Mouse (Mus musculus) liver, embryonic 15.5 days (tissue): Measurements from ENCODE around the gene Clcn1. TPM values are rescaled to one million over a fixed set of nuclear protein-coding genes. Genes with fewer than 3 reads are reported as not detected.

Source experiments
- ATAC-seq: fragments of 200-750 bp; cut with Nextera tagmentation; 2 replicates; pipeline ENCODE4 v1.8.0; 2017; ENCODE audit warnings: moderate number of reproducible peaks, mild to moderate bottlenecking, moderate library complexity; ENCODE audit not compliant: insufficient read depth
- H3K27ac ChIP-seq: fragments of 300-500 bp; sonication (generic); replicated peaks from 2 replicates; pipeline ENCODE4 v1.5.1; 2015; ENCODE audit warnings: mild to moderate bottlenecking, inconsistent platforms
- H3K27me3 ChIP-seq: fragments of 300-500 bp; sonication (generic); 2 replicates; pipeline ENCODE4 v1.6.1; 2015; ENCODE audit warnings: mild to moderate bottlenecking, inconsistent platforms
- H3K36me3 ChIP-seq: fragments of 300-500 bp; sonication (generic); replicated peaks from 2 replicates; pipeline ENCODE4 v1.6.1; 2015; ENCODE audit warnings: moderate library complexity, mild to moderate bottlenecking, inconsistent platforms
- H3K4me1 ChIP-seq: fragments of 300-500 bp; sonication (generic); replicated peaks from 2 replicates; pipeline ENCODE4 v1.6.1; 2015; ENCODE audit warnings: inconsistent platforms
- H3K4me2 ChIP-seq: fragments of 300-500 bp; sonication (generic); 2 replicates; pipeline ENCODE4 v1.6.1; 2015; ENCODE audit warnings: moderate library complexity, mild to moderate bottlenecking, inconsistent platforms
- H3K4me3 ChIP-seq: fragments of 300-500 bp; sonication (generic); replicated peaks from 2 replicates; pipeline ENCODE4 v1.5.1; 2015; ENCODE audit warnings: mild to moderate bottlenecking, inconsistent platforms
- H3K9ac ChIP-seq: fragments of 300-500 bp; sonication (generic); 2 replicates; pipeline ENCODE4 v1.6.1; 2015; ENCODE audit warnings: moderate library complexity, mild to moderate bottlenecking, inconsistent platforms
- H3K9me3 ChIP-seq: fragments of 300-500 bp; sonication (generic); replicated peaks from 2 replicates; pipeline ENCODE4 v1.6.1; 2016; ENCODE audit warnings: inconsistent platforms
- WGBS: fragments of 180-500 bp; shearing (Covaris S2); methylation state at CpG from one replicate; pipeline ENCODE4 v1.1.7; 2015; ENCODE audit warnings: mixed read lengths; ENCODE audit not compliant: insufficient replicate concordance; 5-methylcytosine and 5-hydroxymethylcytosine counted together
- polyA plus RNA-seq: library from polyadenylated mRNA; unstranded; fragments of >200 nt; fragmentation: Nextera tagmentation; extraction: Ambion mirVana; gene quantifications from 2 replicates; pipeline ENCODE4 v1.2.1, GENCODE M21; 2015

Clcn1 gene
- polyA plus RNA-seq, 1 experiment from 2014 or later = 0.07 TPM

DNA sequence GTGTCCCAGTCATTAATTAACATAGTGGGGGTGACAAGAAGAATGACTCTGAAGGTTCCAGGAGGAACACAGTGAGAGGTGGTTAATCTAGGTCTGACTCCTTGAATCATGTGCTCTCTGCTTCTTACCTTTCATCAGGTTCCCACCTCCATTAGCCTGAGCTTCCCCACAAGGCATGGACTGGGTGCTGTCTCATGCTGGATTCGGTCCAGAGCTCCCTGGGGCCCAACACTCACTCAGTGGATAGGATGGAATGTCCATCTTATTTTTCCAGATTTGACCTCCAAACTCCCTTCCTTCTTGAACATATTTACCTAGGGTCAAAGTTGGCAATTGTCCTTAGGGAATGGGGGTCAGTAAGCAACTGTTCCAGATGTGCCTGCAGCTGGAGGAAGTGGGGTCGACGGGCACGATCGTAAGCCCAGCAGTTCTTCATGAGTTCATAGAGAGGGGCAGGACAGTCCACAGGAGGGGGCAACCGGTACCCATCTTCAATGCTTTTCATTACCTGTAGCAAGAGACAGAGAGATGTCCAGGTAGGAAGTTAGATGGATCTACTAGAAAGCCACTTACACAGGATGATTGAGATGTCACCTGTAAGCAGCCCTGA lies 73.9 kb downstream of the Clcn1 start:
- Histone ChIP-seq H3K4me3 (no peak overlapping the region), H3K27ac (no peak overlapping the region), H3K27me3 (no peaks in the 10 kb centered on the region), H3K9ac (no peak overlapping the region), H3K4me2 (no peak overlapping the region), H3K9me3 (no peaks in the 10 kb centered on the region), H3K4me1 (0 out of 2 replicates have a peak, but pooled peaks cover 8% of the 10 kb centered on the region), H3K36me3 (peaks cover 54% of the 10 kb centered on the region)
- ATAC-seq = no peak
- WGBS = 62% methylated on average over 6 of the region's 6 CpGs

DNA sequence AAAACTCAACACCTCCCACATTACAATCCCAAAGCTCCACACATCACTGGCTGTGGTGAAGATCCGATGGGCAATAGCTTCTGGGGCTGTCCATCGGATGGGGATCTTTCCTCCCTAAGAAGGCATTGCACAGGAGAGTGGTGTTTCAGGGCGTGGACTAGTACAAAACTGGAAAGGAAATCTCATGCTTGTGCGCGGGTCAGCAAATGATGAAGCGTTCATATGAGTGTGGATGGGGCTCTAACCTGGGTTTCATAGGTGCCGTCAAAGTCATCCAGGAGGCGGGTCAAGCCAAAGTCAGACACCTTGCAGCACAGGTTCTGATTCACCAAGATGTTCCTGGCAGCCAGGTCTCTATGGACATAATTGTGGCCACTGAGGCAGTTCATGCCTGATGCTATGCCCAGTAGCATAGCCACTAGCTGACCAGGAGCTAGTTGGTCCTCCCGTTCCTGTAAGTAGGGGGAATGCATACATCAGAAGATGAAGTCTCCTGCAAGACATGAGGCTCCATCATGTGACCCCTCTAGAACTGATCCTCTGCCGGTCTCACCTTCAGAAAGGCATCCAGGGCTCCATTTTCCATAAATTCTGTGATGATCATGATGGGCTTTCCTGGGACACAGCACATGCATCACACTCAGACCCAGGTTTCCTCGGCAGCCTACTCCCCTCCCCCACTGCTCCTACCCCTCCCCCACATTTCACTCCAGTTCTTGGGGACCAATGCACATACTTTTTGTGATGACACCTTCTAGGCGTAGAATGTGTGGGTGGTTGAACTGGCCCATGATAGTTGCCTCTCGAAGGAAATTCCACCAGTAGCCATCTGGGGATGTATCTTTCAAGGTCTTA lies 74.8 kb downstream of the Clcn1 start:
- Histone ChIP-seq H3K4me1 (0 out of 2 replicates have a peak, but pooled peaks cover 8% of the 10 kb centered on the region), H3K27ac (no peak overlapping the region), H3K4me2 (no peak overlapping the region), H3K4me3 (no peak overlapping the region), H3K9me3 (no peaks in the 10 kb centered on the region), H3K36me3 (peaks cover 45% of the 10 kb centered on the region), H3K9ac (no peak overlapping the region), H3K27me3 (no peaks in the 10 kb centered on the region)
- ATAC-seq = no peak
- 70% methylated on average over 13 of the region's 13 CpGs for WGBS

DNA sequence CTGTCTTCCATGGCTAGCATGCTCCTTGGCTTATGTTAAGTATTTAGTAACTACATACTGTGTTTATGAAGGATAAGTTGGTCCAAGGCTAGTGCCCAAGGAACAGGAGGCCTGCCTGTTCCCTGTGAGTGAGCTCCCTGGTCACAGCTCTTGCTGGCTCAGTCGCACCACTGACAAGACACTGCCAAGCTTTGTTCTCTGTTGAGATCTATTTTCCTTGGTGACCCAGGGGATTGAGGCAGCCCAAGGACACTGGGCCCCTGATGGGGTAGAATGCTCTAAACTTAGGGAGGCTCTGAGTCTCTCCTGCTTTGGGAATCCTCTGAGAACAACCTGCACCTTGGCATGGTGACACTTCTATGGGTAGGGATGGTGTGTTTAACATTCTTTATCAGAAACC lies 75.6 kb downstream of the Clcn1 start:
- Histone ChIP-seq H3K9me3 (no peaks in the 10 kb centered on the region), H3K36me3 (peaks cover 41% of the 10 kb centered on the region), H3K27me3 (no peaks in the 10 kb centered on the region), H3K27ac (no peak overlapping the region), H3K4me1 (0 out of 2 replicates have a peak, but pooled peaks cover 8% of the 10 kb centered on the region), H3K4me2 (no peak overlapping the region), H3K9ac (no peak overlapping the region), H3K4me3 (no peak overlapping the region)
- WGBS = 53% methylated on average over 1 of the region's 1 CpGs
- no peak for ATAC-seq

DNA sequence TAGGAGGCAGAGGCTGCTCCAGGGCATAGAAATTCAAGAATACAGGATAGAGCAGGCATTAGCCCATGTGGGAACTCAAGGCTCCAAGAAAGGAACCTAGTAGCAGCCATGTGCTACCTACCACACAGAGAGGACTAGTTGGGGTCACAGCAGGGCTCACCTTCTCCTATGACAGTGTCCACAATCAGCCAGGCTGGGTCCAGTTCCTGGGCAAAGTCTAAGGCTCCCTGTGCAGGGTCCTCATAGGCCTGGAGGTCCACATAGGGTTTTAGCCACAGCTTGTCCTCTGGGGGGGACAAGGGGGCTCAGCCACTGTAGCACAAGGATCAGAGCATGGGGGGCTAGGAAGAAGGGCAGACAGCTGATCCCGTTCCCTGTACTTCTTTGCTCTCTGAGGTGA lies 76.0 kb downstream of the Clcn1 start:
- Histone ChIP-seq H3K27me3 (no peaks in the 10 kb centered on the region), H3K36me3 (peaks cover 37% of the 10 kb centered on the region), H3K9me3 (no peaks in the 10 kb centered on the region), H3K4me3 (no peak overlapping the region), H3K27ac (no peak overlapping the region), H3K4me1 (0 out of 2 replicates have a peak, but pooled peaks cover 8% of the 10 kb centered on the region), H3K9ac (no peak overlapping the region), H3K4me2 (no peak overlapping the region)
- 0 out of 2 replicates have a peak, but pooled peaks have one; percentile 23 for ATAC-seq
- 58% methylated on average over 1 of the region's 1 CpGs for WGBS

DNA sequence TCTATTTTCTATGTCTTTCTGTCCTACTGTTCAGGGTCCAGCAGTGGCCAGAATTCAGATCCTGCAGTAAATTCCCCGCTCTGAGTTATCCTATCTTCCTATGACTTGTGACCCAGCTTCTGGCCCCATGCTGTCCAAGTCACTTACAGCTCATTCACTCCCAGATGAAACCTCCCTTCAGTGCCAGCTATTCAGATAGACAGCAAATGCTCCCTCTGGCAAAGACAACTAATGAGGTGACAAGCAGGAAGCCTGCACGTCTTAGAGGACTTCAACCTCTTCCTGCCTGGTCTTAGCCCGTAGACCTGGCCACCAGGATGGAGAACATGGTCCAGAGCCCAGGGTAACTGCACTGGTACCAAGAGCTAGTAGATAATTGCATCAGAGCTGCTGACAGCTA lies 76.5 kb downstream of the Clcn1 start:
- WGBS = 37% methylated on average over 3 of the region's 3 CpGs
- H3K27me3 ChIP-seq = no peaks in the 10 kb centered on the region
- no peak for ATAC-seq

DNA sequence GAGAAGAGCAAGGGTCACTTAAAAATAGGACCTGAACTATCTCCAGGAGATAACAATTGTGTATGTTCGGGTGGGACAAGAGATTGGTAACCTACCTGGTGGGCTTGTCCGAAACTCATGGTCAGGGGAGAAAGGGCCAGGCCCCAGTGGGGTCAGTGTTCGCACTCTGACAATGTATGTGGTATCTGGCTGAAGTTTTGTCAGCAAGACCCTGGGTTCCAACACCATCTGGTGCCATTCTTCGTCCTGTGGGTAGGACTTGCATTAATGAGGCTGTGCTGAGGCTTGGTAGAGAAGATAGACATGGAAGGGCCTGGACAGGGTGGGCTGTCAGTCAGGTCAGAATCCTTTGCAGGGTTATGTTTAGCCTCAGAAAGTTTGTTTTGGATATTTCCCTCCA lies 77.6 kb downstream of the Clcn1 start:
- Histone ChIP-seq H3K27me3 (no peaks in the 10 kb centered on the region), H3K4me2 (no peak overlapping the region), H3K9me3 (no peaks in the 10 kb centered on the region), H3K9ac (no peak overlapping the region), H3K36me3 (peaks cover 24% of the 10 kb centered on the region), H3K27ac (no peak overlapping the region), H3K4me1 (0 out of 2 replicates have a peak, but pooled peaks cover 8% of the 10 kb centered on the region), H3K4me3 (no peak overlapping the region)
- 69% methylated on average over 4 of the region's 4 CpGs for WGBS
- no peak for ATAC-seq

More for the DNA sequence above, 76.5 kb downstream of the Clcn1 start:
- no peak overlapping the region for H3K4me2 ChIP-seq
- H3K36me3 ChIP-seq = peaks cover 33% of the 10 kb centered on the region
- H3K9me3 ChIP-seq = no peaks in the 10 kb centered on the region
- 0 out of 2 replicates have a peak, but pooled peaks cover 8% of the 10 kb centered on the region for H3K4me1 ChIP-seq
- no peak overlapping the region for H3K9ac ChIP-seq
- no peak overlapping the region for H3K4me3 ChIP-seq
- no peak overlapping the region for H3K27ac ChIP-seq

DNA sequence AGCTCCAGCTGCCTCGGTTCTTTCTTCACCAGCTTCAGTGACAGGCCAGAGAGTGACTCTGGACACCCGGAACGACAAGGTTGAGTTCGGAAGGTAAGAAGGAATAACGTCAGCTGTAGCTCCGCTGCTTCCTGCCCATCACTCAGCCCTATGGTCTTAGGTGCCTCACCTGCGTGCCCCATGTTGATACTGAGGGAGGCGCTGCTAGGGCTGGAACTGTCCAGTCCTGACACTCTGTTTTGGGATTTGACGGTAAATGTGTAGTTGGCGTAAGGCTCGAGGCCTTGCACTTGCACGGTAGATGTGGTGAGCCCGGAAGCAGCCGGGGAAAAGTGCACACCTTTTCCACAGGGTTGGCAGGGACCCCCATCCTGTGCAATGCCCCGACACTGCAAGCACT lies 78.1 kb downstream of the Clcn1 start:
- Histone ChIP-seq H3K4me1 (0 out of 2 replicates have a peak, but pooled peaks cover 8% of the 10 kb centered on the region), H3K4me3 (no peak overlapping the region), H3K27me3 (no peaks in the 10 kb centered on the region), H3K9me3 (no peaks in the 10 kb centered on the region), H3K4me2 (no peak overlapping the region), H3K27ac (no peak overlapping the region), H3K36me3 (peaks cover 18% of the 10 kb centered on the region), H3K9ac (no peak overlapping the region)
- WGBS = 76% methylated on average over 15 of the region's 15 CpGs
- no peak for ATAC-seq

DNA sequence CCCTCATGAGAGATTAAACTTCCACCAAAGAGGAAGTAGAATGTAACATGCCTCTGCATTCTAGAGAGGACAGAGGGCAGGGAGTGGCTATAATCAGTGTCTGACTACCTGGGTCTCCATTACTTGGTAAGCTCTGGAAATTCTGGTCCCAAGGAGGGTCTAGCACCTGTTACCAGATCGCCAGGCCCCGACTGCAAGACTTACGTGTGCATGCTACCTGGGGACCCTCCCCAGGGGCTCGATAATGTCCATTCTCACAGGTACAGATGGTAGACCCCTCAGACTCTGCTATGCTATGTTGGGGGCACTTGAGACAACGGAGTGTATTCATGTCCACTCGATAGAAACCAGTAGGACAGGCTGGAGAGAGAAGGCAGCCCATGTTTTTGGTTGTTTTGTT lies 78.7 kb downstream of the Clcn1 start:
- ATAC-seq = no peak
- H3K4me3 ChIP-seq = no peak overlapping the region
- no peak overlapping the region for H3K27ac ChIP-seq
- no peaks in the 10 kb centered on the region for H3K27me3 ChIP-seq
- 62% methylated on average over 6 of the region's 6 CpGs for WGBS
- H3K36me3 ChIP-seq = peaks cover 15% of the 10 kb centered on the region; the same call in 1 of the 2 replicates
- 0 out of 2 replicates have a peak, but pooled peaks cover 8% of the 10 kb centered on the region for H3K4me1 ChIP-seq
- H3K9me3 ChIP-seq = no peaks in the 10 kb centered on the region
- no peak overlapping the region for H3K9ac ChIP-seq
- no peak overlapping the region for H3K4me2 ChIP-seq

Other genes starting within 250 kb of the Clcn1 start
- gene Sva, start 248.3 kb upstream of the Clcn1 start, polyA plus RNA-seq = not detected in 2 replicates
- gene Tas2r139, start 145.7 kb upstream of the Clcn1 start, polyA plus RNA-seq = not detected in 2 replicates
- not detected in 2 replicates for gene Tas2r144, start 71.4 kb upstream of the Clcn1 start, polyA plus RNA-seq
- gene Gstk1, start 40.8 kb upstream of the Clcn1 start, polyA plus RNA-seq = 6.9 and 8.1 TPM in 2 replicates
- gene Tmem139, start 24.7 kb upstream of the Clcn1 start, polyA plus RNA-seq = 0.07 TPM in 1 of 2 replicates, not detected in the other
- 24.6 and 25.0 TPM in 2 replicates for gene Casp2, start 21.7 kb upstream of the Clcn1 start, polyA plus RNA-seq
- gene Fam131b, start 38.0 kb downstream of the Clcn1 start, polyA plus RNA-seq = not detected in 2 replicates
- 39.7 and 41.9 TPM in 2 replicates for gene Zyx, start 62.9 kb downstream of the Clcn1 start, polyA plus RNA-seq
- 6.2 and 6.7 TPM in 2 replicates for gene Epha1, start 86.6 kb downstream of the Clcn1 start, polyA plus RNA-seq
- gene Tas2r143, start 113.6 kb downstream of the Clcn1 start, polyA plus RNA-seq = not detected in 2 replicates
- not detected in 2 replicates for gene Tas2r135, start 118.7 kb downstream of the Clcn1 start, polyA plus RNA-seq
- not detected in 2 replicates for gene Tas2r126, start 147.8 kb downstream of the Clcn1 start, polyA plus RNA-seq
- not detected in 2 replicates for gene Olfr458, start 178.5 kb downstream of the Clcn1 start, polyA plus RNA-seq
- gene Olfr457, start 189.7 kb downstream of the Clcn1 start, polyA plus RNA-seq = not detected in 2 replicates
- gene Olfr456, start 200.5 kb downstream of the Clcn1 start, polyA plus RNA-seq = not detected in 2 replicates